Mouse (Mus musculus): ENCODE data around the gene Abracl. TPM values are rescaled to one million over a fixed set of nuclear protein-coding genes. Genes with fewer than 3 reads are reported as not detected.
A peak's percentile ranks its signal among the peaks of the same experiment; 100 is the strongest.

The Abracl gene
- total RNA-seq, 2 experiments from 2014 or later, result 155 to 163 TPM

GRCm38 (mm10) chr10:18021576-18022311 lies 1.3 kb downstream of the Abracl start:
- no peak for DNase-seq

GRCm38 (mm10) chr10:18020846-18021245 lies 2.2 kb downstream of the Abracl start:
- DNase-seq, result no peak

DNA sequence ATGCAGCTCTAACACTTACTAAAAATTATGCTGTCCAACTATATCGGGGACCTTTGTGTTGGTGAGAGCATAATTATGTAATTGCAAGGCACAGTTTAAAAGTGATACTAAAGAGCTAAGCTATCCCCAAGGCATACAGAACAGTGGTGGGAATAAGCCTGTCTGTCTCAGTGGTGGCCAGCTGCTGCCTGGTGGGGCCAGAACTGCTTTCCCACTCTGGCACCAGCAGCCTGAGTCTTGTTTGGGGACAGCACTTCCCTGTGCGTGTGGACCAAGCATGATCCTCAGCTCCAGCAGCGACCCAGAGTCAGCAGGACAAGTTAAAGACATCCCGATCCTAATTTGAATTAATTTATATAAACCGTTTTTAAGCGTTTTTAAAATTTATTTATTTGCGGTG lies 2.6 kb downstream of the Abracl start:
- no peak for DNase-seq

DNA sequence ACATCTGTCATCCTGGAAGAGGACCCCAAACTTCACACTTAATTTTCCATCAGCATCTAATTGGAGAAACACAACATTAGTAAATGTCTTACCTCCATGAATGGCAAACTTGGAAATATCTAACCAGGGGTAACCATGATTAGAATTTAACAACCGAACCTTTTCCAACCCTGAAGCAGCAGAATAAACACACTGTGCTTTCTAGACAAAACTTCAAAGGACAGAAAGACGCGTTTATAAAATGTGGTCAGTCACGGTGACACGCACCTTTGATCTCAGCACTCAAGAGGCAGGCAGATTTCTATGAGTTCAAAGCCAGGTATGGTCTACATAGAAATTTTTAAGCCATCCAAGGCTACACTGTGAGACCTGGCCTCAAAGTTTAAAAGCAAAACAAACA lies 11.3 kb downstream of the Abracl start:
- no peak for DNase-seq

DNA sequence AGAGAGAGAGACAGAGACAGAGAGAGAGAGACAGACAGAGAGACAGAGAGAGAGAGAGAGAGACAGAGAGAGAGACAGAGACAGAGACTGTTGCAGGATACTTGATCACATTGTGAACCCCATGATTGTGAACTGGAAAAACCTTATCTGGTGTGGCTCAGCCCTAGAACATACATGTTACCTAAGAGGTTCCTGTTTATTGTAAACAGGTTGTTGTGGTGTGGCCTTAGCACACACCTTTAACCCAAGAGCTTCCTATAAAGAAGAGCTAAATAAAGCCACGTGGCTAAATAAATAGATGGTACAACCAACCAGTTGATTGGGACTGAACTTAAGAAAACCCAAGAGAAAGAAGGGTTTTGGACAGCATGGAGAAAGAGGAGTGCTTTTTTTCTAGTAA lies 13.3 kb downstream of the Abracl start:
- no peak for DNase-seq

- no peak for DNase-seq
These were observed 15.0 kb downstream of the Abracl start for GRCm38 (mm10) chr10:18008118-18008517.

DNA sequence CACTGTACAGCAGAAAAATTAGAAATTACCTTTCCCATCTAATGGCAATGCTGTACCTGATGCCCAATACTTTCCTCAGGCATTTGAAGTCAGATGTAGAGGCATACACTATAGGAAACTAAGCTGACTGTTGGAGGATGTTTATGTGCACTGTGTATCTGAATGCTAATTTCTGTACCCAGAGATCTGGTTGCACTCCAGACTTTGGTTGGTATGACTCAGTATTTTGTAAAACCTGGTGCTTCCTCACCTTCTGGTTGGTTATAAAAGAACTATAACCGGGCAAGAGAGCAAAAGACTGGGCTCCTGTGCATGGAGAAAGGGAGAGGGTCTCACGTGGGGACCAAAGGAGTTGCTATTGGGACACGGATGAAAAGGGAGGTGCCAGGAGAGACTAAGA lies 15.8 kb downstream of the Abracl start:
- no peak for DNase-seq

GRCm38 (mm10) chr10:18006756-18007155 lies 16.3 kb downstream of the Abracl start:
- peak; percentile 34 for DNase-seq

DNA sequence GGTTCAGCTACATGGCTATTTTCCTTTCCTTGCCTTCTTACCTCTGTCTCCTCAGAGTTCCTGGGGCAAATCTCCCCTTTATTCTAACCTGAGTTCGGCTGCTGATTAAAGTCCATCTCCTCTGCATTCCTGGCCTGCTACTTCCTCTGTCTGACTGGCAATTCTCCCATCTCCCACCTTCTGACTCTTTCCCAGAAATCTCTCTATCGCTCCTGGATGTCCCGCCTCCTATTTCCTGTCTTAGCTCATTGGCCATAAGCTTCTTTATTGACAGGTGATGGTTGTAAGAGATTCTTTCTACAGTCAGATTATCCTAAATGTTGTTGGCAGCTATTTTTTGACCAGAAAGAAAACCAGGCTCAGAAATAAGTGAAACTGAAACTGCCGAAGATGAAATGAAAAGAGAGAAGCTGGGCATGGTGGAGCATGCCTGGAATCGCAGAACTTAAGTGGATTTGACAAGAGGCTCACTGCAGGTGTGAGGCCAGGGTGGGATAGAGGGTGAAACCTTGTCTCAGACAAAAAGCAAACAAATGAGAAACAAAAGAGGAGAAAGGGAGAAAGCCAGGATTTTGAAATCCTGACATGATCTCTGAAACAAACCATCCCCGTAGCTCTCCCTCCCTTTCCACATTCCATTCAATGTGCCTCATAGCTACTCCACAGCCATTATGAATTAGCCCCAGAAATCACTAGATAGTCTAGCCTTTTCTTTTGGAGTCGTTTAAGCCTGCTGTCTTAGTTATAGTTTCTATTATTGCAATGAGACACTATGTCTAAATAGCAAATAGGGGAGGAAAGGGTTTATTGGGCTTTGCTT lies 17.7 kb downstream of the Abracl start:
- no peak for DNase-seq

DNA sequence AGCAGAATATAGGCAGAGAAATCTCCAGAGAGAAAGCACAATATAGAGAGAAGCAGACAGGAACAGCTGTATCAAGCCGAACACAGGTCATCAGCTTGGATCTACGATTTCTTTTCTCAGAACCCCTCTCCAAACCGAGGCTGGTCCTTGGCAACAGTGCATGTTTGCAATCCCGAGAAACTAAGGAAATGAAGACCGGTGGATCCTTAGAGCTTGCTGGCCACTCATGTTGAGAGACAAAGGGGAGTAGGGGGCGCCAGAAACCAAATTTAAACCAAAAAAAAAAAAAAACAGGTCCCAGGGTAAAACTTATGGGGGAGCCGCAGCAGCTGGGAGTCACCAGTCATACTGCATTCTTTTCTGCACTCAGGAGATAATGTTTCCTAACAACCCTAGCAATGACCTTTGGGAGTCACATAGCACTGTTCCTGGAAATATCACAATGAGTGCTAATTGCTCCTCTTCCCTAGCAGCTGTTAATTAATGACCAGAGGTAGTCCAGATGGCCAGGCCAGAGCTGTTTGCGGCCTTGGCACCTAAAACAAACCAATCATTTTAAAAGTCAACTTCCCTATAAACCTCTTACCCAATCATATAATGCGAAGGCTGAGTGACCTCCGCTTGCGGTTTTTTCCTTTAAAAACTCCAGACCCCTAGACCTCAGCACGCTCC lies 19.0 kb downstream of the Abracl start:
- DNase-seq, result no peak

GRCm38 (mm10) chr10:17990576-17990975 lies 32.5 kb downstream of the Abracl start:
- DNase-seq, result no peak

- no peak for DNase-seq
These were observed 34.0 kb downstream of the Abracl start for GRCm38 (mm10) chr10:17989136-17989535.

DNA sequence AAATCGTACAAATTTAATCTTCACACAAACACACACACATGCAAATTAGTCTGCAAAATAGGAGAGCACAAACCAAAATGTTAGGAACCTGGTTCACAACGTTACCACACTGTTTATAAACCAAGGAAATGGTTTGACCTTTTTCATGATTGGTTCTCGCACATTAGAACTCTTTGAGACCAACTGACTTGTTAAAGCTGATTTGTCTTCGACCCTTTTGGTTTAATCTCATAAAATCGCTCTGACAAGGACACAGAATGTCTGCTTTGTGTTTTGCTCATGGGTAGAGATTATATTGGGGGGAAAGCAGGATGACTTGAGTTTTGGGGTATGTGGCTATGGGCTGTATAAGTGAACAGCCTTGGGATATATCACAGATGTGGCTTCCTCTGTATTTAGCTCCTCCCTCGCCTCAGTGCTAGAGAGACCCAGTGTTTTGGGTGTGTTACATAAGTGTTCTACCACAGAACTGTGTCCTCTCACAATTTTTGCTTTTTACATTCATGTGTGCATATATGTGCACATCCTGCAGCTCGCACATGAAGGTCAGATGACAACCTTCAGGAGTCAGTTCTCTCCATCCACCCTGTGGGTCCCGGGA lies 35.2 kb downstream of the Abracl start:
- DNase-seq, result no peak

GRCm38 (mm10) chr10:17983313-17983712 lies 39.8 kb downstream of the Abracl start:
- DNase-seq, result peak; percentile 81

DNA sequence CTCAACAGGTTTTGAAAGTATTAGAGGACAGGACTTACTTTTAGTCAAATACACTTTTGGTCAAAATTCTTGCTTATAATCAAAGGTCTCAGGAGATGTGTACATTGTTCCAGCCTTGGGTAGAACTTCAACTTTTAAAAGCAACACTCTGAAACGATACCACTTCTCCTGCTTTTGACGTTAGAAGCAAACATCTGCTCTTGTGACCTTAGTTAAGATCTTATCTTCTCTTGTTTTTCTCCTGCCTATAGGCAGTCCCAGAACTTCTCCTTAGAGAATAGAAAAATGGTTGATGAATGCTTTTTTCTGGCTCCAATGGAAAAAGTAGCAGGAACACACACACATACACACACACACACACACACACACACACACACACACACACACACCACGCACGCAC lies 57.0 kb downstream of the Abracl start:
- DNase-seq, result no peak

Other genes with a start within 250 kb of the Abracl start
- 10 to 100 TPM; 86.9 to 89.7 TPM for gene Txlnb, start 227.1 kb downstream of the Abracl start, total RNA-seq (2021)
- gene Heca, start 75.2 kb downstream of the Abracl start, total RNA-seq (2021), result 10 to 100 TPM; 45.1 to 46.8 TPM
- 10 to 100 TPM; 52.7 to 54.0 TPM for gene Reps1, start 32.6 kb upstream of the Abracl start, total RNA-seq (2021)
- not detected for gene Ect2l, start 187.6 kb upstream of the Abracl start, total RNA-seq (2021)
- 1 to 10 TPM; 4.0 to 4.1 TPM for gene Ccdc28a, start 211.7 kb upstream of the Abracl start, total RNA-seq (2021)

Measured in heart, postnatal 4 days (tissue).